Mouse (Mus musculus): ENCODE measurements around the gene Mast3. TPM values are rescaled to one million over a fixed set of nuclear protein-coding genes. Genes with fewer than 3 reads are reported as not detected.

Gene Mast3
- polyA plus RNA-seq, 1 experiment from 2014 or later: 18.1 TPM

DNA sequence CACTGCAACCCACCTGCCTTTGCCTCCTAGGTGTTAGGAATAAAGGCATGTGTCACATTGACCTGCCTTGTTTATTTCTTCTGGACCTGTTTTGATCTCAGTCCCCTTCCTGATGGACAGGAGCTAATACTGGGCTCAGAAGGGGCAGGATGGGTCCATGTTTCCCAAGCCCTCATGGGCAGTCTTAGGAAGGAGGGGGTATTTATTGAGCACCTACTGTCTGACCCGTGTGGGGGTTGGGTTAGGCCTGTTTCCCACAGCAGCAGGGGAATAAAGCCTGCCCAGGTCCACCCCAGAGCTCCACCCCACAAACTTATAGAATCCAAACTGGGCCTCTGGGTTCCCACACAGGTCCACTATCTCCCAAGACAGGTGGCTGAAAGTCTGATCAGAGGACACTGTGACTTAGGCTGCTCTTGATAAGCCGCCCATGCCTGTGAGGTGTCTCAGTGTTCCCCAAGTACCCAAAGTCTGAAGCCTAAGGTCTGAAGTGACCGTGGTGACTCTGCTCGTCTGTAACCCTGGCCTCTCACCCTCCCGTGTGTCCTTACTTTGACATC lies 38.4 kb upstream of the Mast3 start:
- Histone ChIP-seq H3K27ac (no peak overlapping the region), H3K4me3 (replicated peaks) (no peak overlapping the region), H3K9me3 (replicated peaks) (no peaks in the 10 kb centered on the region), H3K4me1 (peaks cover 26% of the 10 kb centered on the region), H3K9ac (no peak overlapping the region), H3K36me3 (no peaks in the 10 kb centered on the region), H3K4me2 (no peak overlapping the region), H3K27me3 (0 out of 2 replicates have a peak, but pooled peaks cover 3% of the 10 kb centered on the region)
- 84% methylated on average over 5 of the region's 5 CpGs for WGBS
- no peak for ATAC-seq (replicated peaks; ENCODE audit: low FRiP score)

- H3K27ac ChIP-seq: no peak overlapping the region
- peaks cover 27% of the 10 kb centered on the region for H3K4me1 ChIP-seq
- H3K9me3 ChIP-seq (replicated peaks): no peaks in the 10 kb centered on the region
- WGBS: 67% methylated on average over 25 of the region's 25 CpGs
- H3K36me3 ChIP-seq: no peaks in the 10 kb centered on the region
- H3K4me3 ChIP-seq (replicated peaks): no peak overlapping the region
- no peak overlapping the region for H3K4me2 ChIP-seq
- no peak overlapping the region for H3K9ac ChIP-seq
- H3K27me3 ChIP-seq: 0 out of 2 replicates have a peak, but pooled peaks cover 3% of the 10 kb centered on the region
- ATAC-seq (replicated peaks; ENCODE audit: low FRiP score): no peak
Measured at GRCm38 (mm10) chr8:70842484-70842883, 37.6 kb upstream of the Mast3 start.

DNA sequence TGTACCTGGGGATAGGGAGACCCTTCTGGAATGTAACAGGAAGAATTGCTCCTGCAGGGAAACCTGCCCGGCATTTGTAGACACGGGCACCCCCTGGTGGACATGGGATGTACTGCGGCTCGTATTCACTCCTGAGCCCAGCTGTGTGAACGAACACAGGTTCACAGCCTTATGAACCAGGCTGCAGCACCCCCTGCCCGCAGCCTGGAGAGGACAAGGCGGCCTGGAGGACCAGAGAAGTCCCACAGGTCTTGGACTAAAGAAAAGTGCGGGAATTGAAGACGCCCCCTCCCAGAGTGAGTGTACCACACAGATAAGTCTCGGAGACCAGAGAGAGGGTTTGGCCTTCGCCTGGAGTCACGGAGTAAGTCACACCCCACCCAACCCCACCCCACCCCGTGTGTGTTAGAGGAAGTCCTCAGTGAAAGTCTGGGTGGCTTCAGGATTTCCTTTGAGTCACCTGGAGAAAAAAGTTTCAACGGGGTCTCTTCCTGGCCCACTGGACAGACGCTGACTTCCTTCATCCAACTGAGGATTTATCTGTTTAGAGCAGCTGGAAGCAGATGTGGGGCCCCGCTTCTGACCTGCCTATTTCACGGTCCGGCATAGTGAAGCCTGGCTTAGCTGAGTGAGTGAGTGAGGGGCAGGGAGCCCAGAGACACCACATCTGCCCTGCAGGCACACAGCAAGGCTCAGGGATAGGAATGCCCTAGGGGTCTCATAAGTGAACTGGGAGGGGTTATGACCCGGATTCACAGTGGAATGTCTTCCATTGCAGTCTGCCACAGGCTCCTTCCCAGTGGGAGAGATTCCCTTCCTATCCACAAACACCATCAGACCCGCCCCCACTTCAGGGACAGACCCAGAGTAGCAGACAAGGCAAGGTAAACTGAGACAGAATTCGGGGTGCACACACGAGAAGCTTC lies 36.6 kb upstream of the Mast3 start:
- WGBS: 32% methylated on average over 22 of the region's 22 CpGs
- H3K27ac ChIP-seq: peak overlapping the region; percentile 92

GRCm38 (mm10) chr8:70840590-70840989 lies 35.7 kb upstream of the Mast3 start:
- Histone ChIP-seq H3K36me3 (peaks cover 3% of the 10 kb centered on the region; the same call in 1 of the 2 replicates), H3K27me3 (0 out of 2 replicates have a peak, but pooled peaks cover 3% of the 10 kb centered on the region), H3K4me3 (replicated peaks) (no peak overlapping the region), H3K27ac (peak overlapping the region; percentile 92), H3K9me3 (replicated peaks) (no peaks in the 10 kb centered on the region), H3K4me1 (peaks cover 27% of the 10 kb centered on the region), H3K4me2 (peak overlapping the region; percentile 34), H3K9ac (no peak overlapping the region)
- no peak for ATAC-seq (replicated peaks; ENCODE audit: low FRiP score)
- 46% methylated on average over 10 of the region's 10 CpGs for WGBS

More for the DNA sequence above, 36.6 kb upstream of the Mast3 start:
- peak; percentile 13 for ATAC-seq (replicated peaks; ENCODE audit: low FRiP score)
- Histone ChIP-seq H3K36me3 (no peaks in the 10 kb centered on the region), H3K27me3 (0 out of 2 replicates have a peak, but pooled peaks cover 3% of the 10 kb centered on the region), H3K4me1 (peaks cover 27% of the 10 kb centered on the region), H3K9me3 (replicated peaks) (no peaks in the 10 kb centered on the region), H3K4me2 (peak overlapping the region; percentile 34), H3K4me3 (replicated peaks) (no peak overlapping the region), H3K9ac (no peak overlapping the region)

GRCm38 (mm10) chr8:70839408-70840351 lies 34.8 kb upstream of the Mast3 start, which contains the start of gene Arrdc2:
TSS of gene Arrdc2 (minus strand) at chr8:70839720.
- Histone ChIP-seq H3K4me2 (peak within 1 kb of the TSS; percentile 88), H3K9me3 (replicated peaks) (no peaks in the 10 kb centered on the region), H3K4me1 (peaks cover 27% of the 10 kb centered on the region), H3K4me3 (replicated peaks) (peak within 1 kb of the TSS; percentile 66), H3K27ac (peak within 1 kb of the TSS; percentile 92), H3K9ac (peak within 1 kb of the TSS; percentile 74), H3K27me3 (0 out of 2 replicates have a peak, but pooled peaks cover 3% of the 10 kb centered on the region), H3K36me3 (peaks cover 8% of the 10 kb centered on the region; the same call in 1 of the 2 replicates)
- 2% methylated on average over 55 of the region's 55 CpGs for whole genome bisulfite sequencing
- peak; percentile 97 for ATAC-seq (replicated peaks; ENCODE audit: low FRiP score)

GRCm38 (mm10) chr8:70838654-70839407 lies 34.0 kb upstream of the Mast3 start:
- H3K4me1 ChIP-seq: peaks cover 30% of the 10 kb centered on the region
- H3K36me3 ChIP-seq: peaks cover 8% of the 10 kb centered on the region; the same call in 1 of the 2 replicates
- ATAC-seq (replicated peaks; ENCODE audit: low FRiP score): peak; percentile 26
- peak overlapping the region; percentile 66 for H3K4me3 ChIP-seq (replicated peaks)
- no peaks in the 10 kb centered on the region for H3K9me3 ChIP-seq (replicated peaks)
- H3K4me2 ChIP-seq: peak overlapping the region; percentile 88
- peak overlapping the region; percentile 74 for H3K9ac ChIP-seq
- peak overlapping the region; percentile 92 for H3K27ac ChIP-seq
- 2% methylated on average over 66 of the region's 66 CpGs for WGBS
- H3K27me3 ChIP-seq: 0 out of 2 replicates have a peak, but pooled peaks cover 3% of the 10 kb centered on the region

GRCm38 (mm10) chr8:70836666-70837065 lies 31.8 kb upstream of the Mast3 start:
- H3K36me3 ChIP-seq: peaks cover 8% of the 10 kb centered on the region; the same call in 1 of the 2 replicates
- no peak overlapping the region for H3K9ac ChIP-seq
- H3K4me1 ChIP-seq: peaks cover 45% of the 10 kb centered on the region
- 84% methylated on average over 12 of the region's 12 CpGs for WGBS
- no peak overlapping the region for H3K27ac ChIP-seq
- H3K9me3 ChIP-seq (replicated peaks): no peaks in the 10 kb centered on the region
- ATAC-seq (replicated peaks; ENCODE audit: low FRiP score): no peak
- no peaks in the 10 kb centered on the region for H3K27me3 ChIP-seq
- H3K4me3 ChIP-seq (replicated peaks): no peak overlapping the region
- no peak overlapping the region for H3K4me2 ChIP-seq

GRCm38 (mm10) chr8:70834071-70834470 lies 29.2 kb upstream of the Mast3 start:
- no peak overlapping the region for H3K9ac ChIP-seq
- H3K36me3 ChIP-seq: peaks cover 8% of the 10 kb centered on the region; the same call in 1 of the 2 replicates
- H3K4me2 ChIP-seq: no peak overlapping the region
- no peak for ATAC-seq (replicated peaks; ENCODE audit: low FRiP score)
- no peaks in the 10 kb centered on the region for H3K27me3 ChIP-seq
- no peaks in the 10 kb centered on the region for H3K9me3 ChIP-seq (replicated peaks)
- peaks cover 27% of the 10 kb centered on the region for H3K4me1 ChIP-seq
- H3K4me3 ChIP-seq (replicated peaks): no peak overlapping the region
- WGBS: 96% methylated on average over 3 of the region's 3 CpGs
- no peak overlapping the region for H3K27ac ChIP-seq

GRCm38 (mm10) chr8:70833520-70833919 lies 28.7 kb upstream of the Mast3 start:
- WGBS: 49% methylated on average over 15 of the region's 15 CpGs
- Histone ChIP-seq H3K4me2 (no peak overlapping the region), H3K4me1 (peaks cover 22% of the 10 kb centered on the region), H3K36me3 (peaks cover 8% of the 10 kb centered on the region; the same call in 1 of the 2 replicates), H3K9ac (no peak overlapping the region), H3K27ac (peak overlapping the region; percentile 30; the same call in 1 of the 2 replicates), H3K4me3 (replicated peaks) (no peak overlapping the region), H3K27me3 (no peaks in the 10 kb centered on the region), H3K9me3 (replicated peaks) (no peaks in the 10 kb centered on the region)
- no peak; the same call in 1 of the 2 replicates for ATAC-seq (replicated peaks; ENCODE audit: low FRiP score)

GRCm38 (mm10) chr8:70833018-70833482 lies 28.2 kb upstream of the Mast3 start:
- no peaks in the 10 kb centered on the region for H3K27me3 ChIP-seq
- no peak overlapping the region for H3K9ac ChIP-seq
- H3K4me2 ChIP-seq: no peak overlapping the region
- H3K27ac ChIP-seq: peak overlapping the region; percentile 30; the same call in 1 of the 2 replicates
- H3K4me1 ChIP-seq: peaks cover 19% of the 10 kb centered on the region
- H3K36me3 ChIP-seq: peaks cover 8% of the 10 kb centered on the region; the same call in 1 of the 2 replicates
- 35% methylated on average over 9 of the region's 9 CpGs for WGBS
- H3K9me3 ChIP-seq (replicated peaks): no peaks in the 10 kb centered on the region
- no peak overlapping the region for H3K4me3 ChIP-seq (replicated peaks)
- no peak; the same call in 1 of the 2 replicates for ATAC-seq (replicated peaks; ENCODE audit: low FRiP score)

Data from kidney, embryonic 15.5 days (tissue).